Mouse (Mus musculus): ENCODE measurements at regions not wholly inside any gene's neighbourhood (a gene's known extent, or its start where the extent isn't known, plus 50 kb on each side); places are given as distances from the start of the nearest gene placed in this dataset.

DNA sequence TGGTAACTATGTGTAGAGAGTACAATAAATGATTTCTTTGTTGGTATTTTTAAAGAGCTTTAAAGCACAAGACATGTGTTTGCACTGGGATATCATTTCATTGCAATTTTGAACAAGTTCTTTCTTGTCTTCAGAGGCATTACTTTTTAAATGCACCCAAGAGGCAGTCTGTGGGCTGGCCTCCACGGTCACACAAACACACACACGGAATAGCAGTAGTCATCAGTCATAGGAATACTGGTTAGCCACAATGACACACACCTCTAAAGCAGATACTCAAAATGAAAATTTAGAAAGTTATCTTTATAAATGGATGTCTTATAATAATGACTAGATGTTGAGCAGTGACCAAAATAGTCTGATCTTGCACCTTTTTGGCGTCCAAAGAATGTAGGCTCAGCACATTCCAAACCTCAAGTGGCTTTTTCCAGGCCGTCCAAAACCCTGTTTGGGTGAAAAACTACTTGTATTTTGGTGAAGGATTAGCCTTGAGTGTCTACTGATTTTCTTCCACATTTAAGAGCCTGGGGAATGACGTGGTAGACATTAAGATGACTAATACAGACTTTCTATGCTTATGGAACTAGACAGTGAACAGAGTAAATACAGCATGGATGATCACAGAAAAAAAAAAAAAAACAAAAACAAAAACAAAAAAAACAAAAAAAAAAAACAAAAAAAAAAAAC is 658.5 kb downstream of the Inhba start:
- Histone ChIP-seq H3K4me2 (no peak overlapping the region), H3K27ac (no peak overlapping the region), H3K4me3 (replicated peaks) (no peak overlapping the region), H3K9ac (no peak overlapping the region), H3K36me3 (no peaks in the 10 kb centered on the region), H3K4me1 (replicated peaks) (no peaks in the 10 kb centered on the region), H3K27me3 (no peaks in the 10 kb centered on the region), H3K9me3 (replicated peaks) (no peaks in the 10 kb centered on the region)
- no peak for ATAC-seq (ENCODE audit: low read depth)
- DNase-seq: no peak
- WGBS (ENCODE audit: insufficient replicate concordance): 57% methylated on average over 5 of the region's 5 CpGs

DNA sequence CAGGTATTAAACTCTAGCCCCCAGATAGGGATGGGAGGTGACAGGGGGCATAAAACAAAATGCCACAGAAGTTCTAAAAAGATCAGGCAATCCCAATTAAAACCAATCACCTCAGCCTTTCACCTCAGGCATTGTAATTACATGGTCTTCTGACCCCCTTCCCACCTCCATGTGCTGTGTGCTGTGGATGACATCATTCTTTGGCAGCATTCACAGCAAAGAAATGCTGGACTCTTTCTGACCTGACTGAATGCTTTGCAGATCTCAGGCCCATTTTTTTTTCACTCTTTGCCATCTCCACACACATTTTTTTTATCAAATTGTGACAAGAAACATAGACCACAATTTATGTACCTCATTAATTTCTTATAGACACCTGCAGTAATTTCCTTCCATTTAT is 659.1 kb downstream of the Inhba start:
- Histone ChIP-seq H3K36me3 (no peaks in the 10 kb centered on the region), H3K9me3 (replicated peaks) (no peaks in the 10 kb centered on the region), H3K9ac (no peak overlapping the region), H3K4me3 (replicated peaks) (no peak overlapping the region), H3K4me2 (no peak overlapping the region), H3K27me3 (no peaks in the 10 kb centered on the region), H3K4me1 (replicated peaks) (no peaks in the 10 kb centered on the region), H3K27ac (no peak overlapping the region)
- ATAC-seq (ENCODE audit: low read depth) (no peak), DNase-seq (no peak)

DNA sequence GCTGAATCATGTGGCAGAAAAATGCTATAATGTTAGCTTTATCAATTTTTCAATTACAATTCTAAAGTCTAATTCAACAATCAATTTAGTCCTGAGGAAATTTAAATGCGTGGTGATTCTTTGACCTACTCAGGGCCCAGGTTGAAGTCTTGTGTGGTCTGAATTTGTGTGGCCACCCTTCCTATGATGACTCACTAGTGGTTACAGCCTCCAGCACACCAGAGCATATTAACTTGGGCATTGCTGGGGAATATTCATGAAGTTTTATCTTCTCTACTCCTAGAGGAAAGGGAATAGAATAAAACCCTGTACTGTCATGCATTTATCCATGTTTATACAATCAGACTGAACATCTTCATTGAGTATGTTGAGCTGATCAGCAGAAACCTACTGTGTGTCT is 665.2 kb downstream of the Inhba start:
- H3K9ac ChIP-seq: no peak overlapping the region
- H3K4me2 ChIP-seq: no peak overlapping the region
- no peak for ATAC-seq (ENCODE audit: low read depth)
- no peak for DNase-seq
- H3K4me3 ChIP-seq (replicated peaks): no peak overlapping the region
- no peaks in the 10 kb centered on the region for H3K9me3 ChIP-seq (replicated peaks)
- WGBS (ENCODE audit: insufficient replicate concordance): 47% methylated on average over 1 of the region's 1 CpGs
- H3K36me3 ChIP-seq: no peaks in the 10 kb centered on the region
- H3K4me1 ChIP-seq (replicated peaks): no peaks in the 10 kb centered on the region
- H3K27ac ChIP-seq: no peak overlapping the region
- no peaks in the 10 kb centered on the region for H3K27me3 ChIP-seq

DNA sequence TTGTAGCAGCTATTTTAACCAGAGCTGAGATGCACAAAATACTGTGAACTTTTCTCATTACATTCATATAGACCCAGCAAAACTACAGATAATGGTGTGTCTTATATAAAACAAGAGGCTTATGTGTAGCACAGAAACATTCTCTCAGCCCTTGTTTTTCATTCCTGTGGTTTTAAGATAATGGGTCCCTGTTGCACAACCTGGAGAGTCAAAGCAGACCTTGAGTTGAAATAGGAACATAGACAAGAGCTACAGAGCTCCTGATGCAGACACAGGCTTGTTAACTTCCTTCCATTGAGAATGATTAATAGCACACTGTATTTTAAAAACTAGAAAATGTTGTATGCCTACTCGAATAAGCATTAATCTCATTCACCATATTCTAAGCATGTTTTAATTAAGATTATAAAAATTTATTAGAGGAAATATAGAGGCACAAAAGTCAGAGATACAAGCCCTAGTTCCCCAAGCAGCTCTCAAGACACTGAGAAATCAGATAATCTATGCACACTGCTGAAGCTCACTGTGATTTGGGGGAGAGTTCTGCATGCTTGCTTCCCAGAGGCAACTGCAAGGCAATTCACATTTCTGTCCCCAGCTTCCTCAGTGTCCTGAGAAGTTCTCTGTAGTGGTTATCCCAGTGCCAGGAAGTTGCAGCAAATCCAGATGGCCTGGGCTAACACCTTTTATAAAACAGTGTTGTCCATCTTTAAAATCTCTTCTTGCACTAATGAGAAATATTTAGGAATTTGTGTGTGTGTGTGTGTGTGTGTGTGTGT is 666.8 kb downstream of the Inhba start:
- Histone ChIP-seq H3K9ac (no peak overlapping the region), H3K4me1 (replicated peaks) (no peaks in the 10 kb centered on the region), H3K4me2 (no peak overlapping the region), H3K36me3 (no peaks in the 10 kb centered on the region), H3K9me3 (replicated peaks) (no peaks in the 10 kb centered on the region), H3K27ac (no peak overlapping the region), H3K27me3 (no peaks in the 10 kb centered on the region), H3K4me3 (replicated peaks) (no peak overlapping the region)
- ATAC-seq (ENCODE audit: low read depth) (no peak), DNase-seq (no peak)
- WGBS (ENCODE audit: insufficient replicate concordance): 14% methylated on average over 1 of the region's 1 CpGs

DNA sequence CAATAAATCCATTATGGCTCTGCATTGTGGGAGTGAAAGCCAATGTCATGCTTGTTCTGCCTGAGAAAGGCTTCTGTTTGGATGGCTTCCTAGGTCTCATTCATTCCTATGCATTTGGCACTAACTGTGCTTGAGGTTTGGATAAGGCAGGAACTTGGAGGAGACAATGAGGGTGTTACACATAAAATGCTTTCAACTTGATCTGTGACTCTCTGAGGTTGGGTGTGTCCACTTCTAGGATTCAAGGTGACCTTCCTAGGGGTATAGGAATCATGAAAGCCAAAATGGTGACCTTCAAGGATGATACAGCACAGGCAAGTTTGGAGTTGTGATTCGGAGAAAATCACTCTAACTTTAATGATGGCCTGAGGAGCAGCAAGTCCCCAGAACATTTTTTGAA is 682.5 kb downstream of the Inhba start:
- DNase-seq (no peak), ATAC-seq (ENCODE audit: low read depth) (no peak)
- H3K9ac ChIP-seq: no peak overlapping the region
- no peak overlapping the region for H3K27ac ChIP-seq
- H3K4me3 ChIP-seq (replicated peaks): no peak overlapping the region
- no peaks in the 10 kb centered on the region for H3K36me3 ChIP-seq
- no peaks in the 10 kb centered on the region for H3K4me1 ChIP-seq (replicated peaks)
- no peaks in the 10 kb centered on the region for H3K9me3 ChIP-seq (replicated peaks)
- no peak overlapping the region for H3K4me2 ChIP-seq
- 50% methylated on average over 1 of the region's 1 CpGs for WGBS (ENCODE audit: insufficient replicate concordance)
- H3K27me3 ChIP-seq: no peaks in the 10 kb centered on the region

DNA sequence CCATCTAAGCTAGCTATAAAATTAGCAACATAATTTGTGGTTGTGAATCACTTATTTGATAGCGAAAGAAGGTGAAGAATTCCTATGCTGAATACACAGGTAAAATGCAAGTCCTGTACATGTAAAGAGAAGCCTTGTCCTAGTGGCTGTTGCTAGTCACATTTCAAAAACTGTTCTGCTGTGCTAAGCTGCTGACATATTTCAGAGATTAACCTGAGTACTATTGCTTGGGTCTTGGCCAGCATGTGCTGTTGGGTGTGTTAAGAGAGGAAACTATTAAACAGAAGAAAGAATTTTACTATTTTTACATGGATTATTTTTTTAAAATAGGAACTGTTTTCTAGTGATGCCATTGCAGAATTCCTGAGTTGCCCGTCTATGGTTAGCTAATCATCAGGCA is 689.3 kb downstream of the Inhba start:
- 62% methylated on average over 2 of the region's 2 CpGs for WGBS (ENCODE audit: insufficient replicate concordance)
- no peak for ATAC-seq (ENCODE audit: low read depth)

DNA sequence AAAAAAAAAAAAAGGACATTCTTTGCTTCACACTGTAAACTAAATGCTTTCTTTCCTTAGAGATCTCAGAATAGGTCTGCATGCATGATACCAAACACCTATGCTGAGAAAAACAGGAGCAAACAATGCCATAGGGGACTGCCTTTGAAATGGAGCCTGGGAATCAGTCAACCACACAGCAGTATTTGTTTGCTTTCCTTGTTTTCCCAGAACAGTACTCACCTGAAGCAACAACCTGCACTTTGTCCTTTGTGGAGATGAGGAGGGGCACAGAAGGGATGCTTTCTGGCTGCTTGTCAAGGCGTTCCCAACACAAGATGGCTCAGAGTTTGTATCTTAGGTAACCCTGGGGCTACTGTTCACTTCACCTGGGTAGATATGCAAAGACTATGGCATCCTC is 690.5 kb downstream of the Inhba start:
- Histone ChIP-seq H3K4me2 (no peak overlapping the region), H3K27me3 (no peaks in the 10 kb centered on the region), H3K9ac (no peak overlapping the region), H3K9me3 (replicated peaks) (no peaks in the 10 kb centered on the region), H3K27ac (no peak overlapping the region), H3K36me3 (no peaks in the 10 kb centered on the region), H3K4me3 (replicated peaks) (no peak overlapping the region), H3K4me1 (replicated peaks) (no peaks in the 10 kb centered on the region)
- DNase-seq (no peak), ATAC-seq (ENCODE audit: low read depth) (no peak)
- 20% methylated on average over 1 of the region's 1 CpGs for WGBS (ENCODE audit: insufficient replicate concordance)

More for the DNA sequence above, 689.3 kb downstream of the Inhba start:
- H3K27me3 ChIP-seq: no peaks in the 10 kb centered on the region
- H3K9ac ChIP-seq: no peak overlapping the region
- H3K36me3 ChIP-seq: no peaks in the 10 kb centered on the region
- H3K27ac ChIP-seq: no peak overlapping the region
- H3K4me2 ChIP-seq: no peak overlapping the region
- H3K9me3 ChIP-seq (replicated peaks): no peaks in the 10 kb centered on the region
- no peaks in the 10 kb centered on the region for H3K4me1 ChIP-seq (replicated peaks)
- no peak overlapping the region for H3K4me3 ChIP-seq (replicated peaks)
- no peak for DNase-seq

DNA sequence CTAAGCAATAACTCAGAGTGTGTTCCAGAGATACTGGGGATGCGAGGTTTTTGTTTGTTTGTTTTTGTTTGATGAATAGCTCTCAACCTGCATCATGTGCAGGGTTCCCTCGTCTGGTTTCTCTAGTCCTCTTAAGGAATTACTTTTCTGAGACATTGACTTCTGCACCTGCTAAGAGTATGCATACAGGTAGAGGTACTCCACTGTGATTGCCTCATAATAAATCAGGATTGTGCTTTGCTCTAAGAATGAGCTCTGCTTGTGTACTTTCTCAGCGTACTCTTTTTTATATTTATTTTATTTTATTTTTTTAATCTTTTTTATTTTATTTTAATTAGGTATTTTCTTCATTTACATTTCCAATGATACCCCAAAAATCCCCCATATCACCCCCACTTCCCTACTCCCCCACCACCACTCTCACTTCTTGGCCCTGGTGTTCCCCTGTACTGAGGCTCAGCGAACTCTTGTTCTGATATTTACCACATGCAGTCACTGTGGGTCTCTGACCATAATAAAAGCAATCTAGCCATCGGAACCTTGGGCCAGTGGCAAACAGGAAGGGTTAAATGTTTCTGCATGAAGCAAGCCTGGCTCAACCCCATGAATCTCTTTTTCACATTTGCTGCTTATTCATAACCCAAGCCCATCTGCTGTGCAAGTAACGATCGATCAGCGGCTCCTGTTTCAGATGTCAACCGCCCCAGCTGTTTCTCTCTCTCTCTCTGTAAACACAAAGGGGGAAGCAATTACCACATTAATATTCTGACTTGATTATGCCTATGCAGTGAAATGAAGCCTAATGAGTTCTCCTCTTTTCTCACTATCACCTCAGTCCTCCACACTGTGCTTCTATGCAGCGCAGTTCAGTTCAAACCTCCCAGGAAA is 693.8 kb downstream of the Inhba start:
- no peaks in the 10 kb centered on the region for H3K36me3 ChIP-seq
- no peak for ATAC-seq (ENCODE audit: low read depth)
- WGBS (ENCODE audit: insufficient replicate concordance): 67% methylated on average over 10 of the region's 10 CpGs
- no peak overlapping the region for H3K4me2 ChIP-seq
- H3K9me3 ChIP-seq (replicated peaks): no peaks in the 10 kb centered on the region
- no peak overlapping the region for H3K4me3 ChIP-seq (replicated peaks)
- H3K27ac ChIP-seq: no peak overlapping the region
- no peak for DNase-seq
- H3K27me3 ChIP-seq: no peaks in the 10 kb centered on the region
- no peaks in the 10 kb centered on the region for H3K4me1 ChIP-seq (replicated peaks)
- H3K9ac ChIP-seq: no peak overlapping the region

DNA sequence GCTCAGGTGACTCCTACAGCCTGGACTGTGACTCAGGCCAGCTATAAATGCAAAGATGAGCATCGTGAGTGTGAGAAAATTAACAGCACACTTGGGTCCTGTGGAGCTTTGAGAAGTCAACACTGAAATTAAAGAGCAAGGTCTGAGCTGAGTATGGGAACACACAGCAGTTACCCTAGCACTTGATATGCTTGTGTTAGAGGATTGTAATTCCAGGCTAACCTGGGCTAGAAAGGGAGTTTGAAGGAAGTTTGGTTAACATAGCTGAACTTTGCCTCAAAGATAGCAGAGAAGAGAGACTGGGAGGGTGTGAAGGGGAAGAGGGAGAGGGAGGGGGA is 694.4 kb downstream of the Inhba start:
- DNase-seq (no peak), ATAC-seq (ENCODE audit: low read depth) (no peak)
- Histone ChIP-seq H3K9ac (no peak overlapping the region), H3K9me3 (replicated peaks) (no peaks in the 10 kb centered on the region), H3K4me2 (no peak overlapping the region), H3K36me3 (no peaks in the 10 kb centered on the region), H3K4me3 (replicated peaks) (no peak overlapping the region), H3K4me1 (replicated peaks) (no peaks in the 10 kb centered on the region), H3K27me3 (no peaks in the 10 kb centered on the region), H3K27ac (no peak overlapping the region)
- WGBS (ENCODE audit: insufficient replicate concordance): 26% methylated on average over 1 of the region's 1 CpGs

DNA sequence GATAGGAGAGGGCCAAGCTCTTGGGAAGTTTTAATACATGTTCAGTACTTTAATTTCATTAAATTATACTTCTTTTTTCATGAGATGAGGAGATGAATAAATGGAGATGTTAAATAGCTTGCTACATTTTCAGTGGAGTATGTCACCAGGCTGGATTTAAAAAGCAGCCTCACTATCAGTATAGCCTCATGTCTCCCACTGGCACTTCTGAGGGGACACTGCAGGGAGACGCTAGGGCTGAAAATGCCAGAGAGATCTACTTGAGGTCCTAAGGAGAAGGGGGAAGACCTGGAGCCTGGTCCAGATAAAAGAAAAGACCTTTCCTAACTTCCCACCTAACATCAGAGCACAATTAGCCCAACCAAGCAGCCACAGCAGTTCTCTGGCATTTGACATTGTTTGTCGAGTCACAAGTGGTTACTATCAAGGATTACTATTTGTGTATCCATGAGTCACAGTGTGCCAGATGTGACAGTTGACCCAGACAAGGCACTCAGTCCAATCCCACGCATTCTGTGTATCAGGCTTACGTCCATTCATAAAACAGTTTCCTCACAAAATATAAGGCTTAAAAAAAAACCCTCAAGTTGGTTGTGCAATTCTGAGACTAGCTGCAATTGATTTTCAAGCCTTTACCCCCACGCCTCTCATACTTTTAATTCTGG is 703.8 kb downstream of the Inhba start:
- Histone ChIP-seq H3K4me3 (replicated peaks) (no peak overlapping the region), H3K36me3 (no peaks in the 10 kb centered on the region), H3K27me3 (no peaks in the 10 kb centered on the region), H3K4me2 (no peak overlapping the region), H3K4me1 (replicated peaks) (no peaks in the 10 kb centered on the region), H3K9me3 (replicated peaks) (no peaks in the 10 kb centered on the region), H3K9ac (no peak overlapping the region), H3K27ac (no peak overlapping the region)
- DNase-seq: no peak
- ATAC-seq (ENCODE audit: low read depth): no peak
- 45% methylated on average over 5 of the region's 5 CpGs for WGBS (ENCODE audit: insufficient replicate concordance)

DNA sequence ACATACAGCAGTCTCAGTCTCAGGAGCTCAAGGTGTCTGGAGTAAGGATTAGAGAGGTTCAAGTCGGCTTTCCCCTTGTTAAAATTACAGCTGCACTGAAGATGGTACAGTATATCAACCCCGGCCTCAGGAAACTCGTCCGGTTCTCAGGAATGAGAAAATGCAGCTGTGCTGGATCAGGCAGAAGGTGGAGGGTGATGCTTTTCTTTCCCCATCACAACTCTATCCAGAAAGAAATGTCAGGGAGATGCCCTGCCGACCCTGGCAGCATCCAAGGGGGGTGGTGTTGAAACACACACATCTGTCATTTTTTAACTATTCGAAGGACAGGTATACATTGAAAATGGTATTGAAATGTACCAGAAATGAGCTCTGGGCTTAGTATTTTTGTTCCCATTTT is 704.7 kb downstream of the Inhba start:
- Histone ChIP-seq H3K9ac (no peak overlapping the region), H3K27ac (no peak overlapping the region), H3K27me3 (no peaks in the 10 kb centered on the region), H3K9me3 (replicated peaks) (no peaks in the 10 kb centered on the region), H3K4me3 (replicated peaks) (no peak overlapping the region), H3K4me1 (replicated peaks) (no peaks in the 10 kb centered on the region), H3K36me3 (no peaks in the 10 kb centered on the region), H3K4me2 (no peak overlapping the region)
- WGBS (ENCODE audit: insufficient replicate concordance): 57% methylated on average over 6 of the region's 6 CpGs
- ATAC-seq (ENCODE audit: low read depth) (no peak), DNase-seq (no peak)

Measured in liver, embryonic 13.5 days (tissue).